Mouse (Mus musculus) G1E (cell line): ENCODE measurements around the gene Rbl2.

Source experiments
- CTCF ChIP-seq: IDR thresholded peaks from 2 replicates; pipeline ENCODE4 v1.5.1; 2012; ENCODE audit warnings: low read depth, low read length, inconsistent platforms, mixed read lengths
- GATA1 ChIP-seq: IDR thresholded peaks from 2 replicates; pipeline ENCODE4 v1.6.1; 2012; ENCODE audit warnings: borderline replicate concordance, low read length, inconsistent platforms, mixed read lengths
- POLR2AphosphoS5 ChIP-seq: IDR thresholded peaks from 2 replicates; pipeline ENCODE4 v1.6.1; 2012; ENCODE audit warnings: low read depth, low read length, inconsistent platforms; ENCODE audit not compliant: insufficient replicate concordance

GRCm38 (mm10) chr8:91153831-91154230 is 84.0 kb downstream of the Rbl2 start:
- TF ChIP-seq CTCF = no peak
- no peak for TF ChIP-seq POLR2AphosphoS5
- TF ChIP-seq GATA1 = no peak
